Mouse (Mus musculus) cerebellum, adult 8-10 months (tissue): Measurements from ENCODE around the gene Fbxl18.
A peak's percentile ranks its signal among the peaks of the same experiment; 100 is the strongest.
"Not testable (repeated sequence)": the region's sequence is repeated elsewhere in the genome, so short reads cannot be mapped to it uniquely, and the experiment has no call there.

Experiments
- DNase-seq: peaks from one replicate; pipeline ENCODE4 v3.0.0; 2022

The Fbxl18 gene

DNA sequence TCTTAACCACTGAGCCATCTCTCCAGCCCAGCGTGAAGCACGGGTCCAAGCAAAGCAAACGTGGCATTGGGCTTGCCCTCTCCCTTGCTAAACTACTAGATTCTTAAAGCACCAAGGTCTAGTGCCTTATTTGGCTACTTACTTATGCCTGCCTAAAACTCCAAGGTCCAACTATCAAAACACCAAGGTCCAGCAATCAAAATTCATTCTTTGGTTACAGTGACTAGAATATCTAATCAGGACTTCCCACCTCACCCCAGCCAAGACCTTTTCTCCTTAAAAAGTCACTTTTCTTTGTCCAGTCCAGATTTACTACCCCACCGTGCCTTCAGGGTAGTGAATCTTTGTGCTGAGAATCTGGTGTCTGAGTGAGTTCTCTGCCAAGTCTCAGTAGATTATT lies 3.1 kb upstream of the Fbxl18 start:
- DNase-seq = no peak

DNA sequence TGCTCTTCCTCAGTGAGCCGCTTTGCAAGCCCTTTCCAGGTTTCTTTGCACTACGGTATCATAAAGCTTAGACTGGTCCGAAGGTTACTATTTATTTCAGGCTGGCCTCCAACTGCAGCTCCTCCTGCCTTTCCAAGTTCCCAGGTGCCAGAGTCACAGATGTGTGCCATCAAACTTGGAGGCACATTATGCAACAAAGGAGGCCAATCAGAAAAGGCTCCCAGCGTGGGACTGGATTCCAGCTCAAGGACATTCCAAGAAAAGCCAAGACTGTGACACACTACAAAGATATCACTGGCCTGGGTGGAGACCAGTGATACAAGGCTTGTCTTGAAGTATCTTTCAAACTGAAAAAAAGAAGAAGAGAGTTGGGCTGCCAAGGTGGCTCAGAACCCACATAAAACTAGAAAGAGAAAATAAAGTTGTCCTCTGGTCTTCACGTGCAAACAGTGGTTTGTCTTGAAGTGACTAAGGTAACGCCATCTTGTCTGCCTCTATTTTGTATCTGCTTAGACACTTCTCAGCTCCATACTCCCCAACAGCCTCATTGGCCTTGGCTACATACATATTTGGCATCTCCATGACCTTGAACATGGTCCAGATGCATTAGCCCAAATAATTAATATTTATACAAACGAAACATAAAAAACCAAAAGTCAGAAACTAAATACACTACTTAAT lies 2.5 kb upstream of the Fbxl18 start:
- DNase-seq = no peak

DNA sequence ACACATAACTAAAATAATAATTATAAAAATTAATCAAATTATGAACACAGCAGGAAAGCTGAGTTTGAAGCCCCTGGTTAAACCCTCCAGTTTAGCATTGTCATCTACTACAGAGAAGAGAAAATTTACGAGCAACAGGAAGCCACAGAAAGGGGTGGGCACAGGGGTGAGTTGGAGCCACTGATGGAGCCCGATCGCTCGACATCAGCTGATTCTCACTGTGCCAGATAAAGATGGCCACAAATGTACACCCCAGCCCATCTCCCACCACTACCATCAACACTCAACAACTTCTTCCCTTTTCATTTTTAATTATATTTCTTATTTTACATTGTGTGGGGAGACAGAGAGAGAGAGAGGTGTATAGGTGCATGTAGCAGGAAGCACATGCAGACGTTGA lies 1.5 kb upstream of the Fbxl18 start:
- DNase-seq = no peak

DNA sequence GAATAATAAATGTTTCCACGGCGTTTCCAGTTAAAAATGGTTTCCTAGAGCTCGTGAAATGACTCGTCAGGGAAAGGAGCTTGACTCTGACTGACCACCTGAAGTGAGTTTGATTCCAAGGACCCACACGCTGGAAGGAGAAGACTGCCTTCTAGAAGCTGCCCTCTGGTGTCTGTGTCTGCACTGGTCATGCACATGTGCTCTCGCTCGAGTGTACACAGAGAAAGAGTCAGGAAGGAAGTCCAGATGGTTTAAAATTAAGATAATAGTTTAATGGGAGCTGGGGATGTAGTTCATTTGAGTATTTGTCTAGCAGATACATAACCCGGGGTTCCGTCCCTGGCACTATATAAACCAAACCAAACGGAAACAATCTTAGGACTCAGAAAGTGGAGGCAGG lies 971 bp upstream of the Fbxl18 start:
- DNase-seq = no peak

DNA sequence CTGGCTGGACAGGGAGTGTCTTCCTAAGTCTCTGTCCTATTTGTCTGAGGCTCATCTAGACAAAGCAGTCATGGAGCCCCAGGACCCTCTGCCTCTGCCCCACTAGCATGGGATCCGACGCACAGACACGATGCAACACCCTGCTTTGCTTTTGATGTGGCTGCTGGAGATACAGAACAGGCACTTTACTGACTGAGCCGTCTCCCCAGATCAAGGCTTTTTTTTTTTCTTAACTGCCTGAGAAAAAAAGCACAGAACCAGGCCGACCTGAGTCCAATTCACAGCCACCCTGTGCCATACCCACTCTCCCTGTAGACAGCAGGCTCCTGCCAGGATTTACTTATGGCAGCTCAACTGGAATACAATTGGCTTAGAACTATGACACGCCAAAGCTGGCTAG lies 3.8 kb downstream of the Fbxl18 start:
- no peak for DNase-seq

DNA sequence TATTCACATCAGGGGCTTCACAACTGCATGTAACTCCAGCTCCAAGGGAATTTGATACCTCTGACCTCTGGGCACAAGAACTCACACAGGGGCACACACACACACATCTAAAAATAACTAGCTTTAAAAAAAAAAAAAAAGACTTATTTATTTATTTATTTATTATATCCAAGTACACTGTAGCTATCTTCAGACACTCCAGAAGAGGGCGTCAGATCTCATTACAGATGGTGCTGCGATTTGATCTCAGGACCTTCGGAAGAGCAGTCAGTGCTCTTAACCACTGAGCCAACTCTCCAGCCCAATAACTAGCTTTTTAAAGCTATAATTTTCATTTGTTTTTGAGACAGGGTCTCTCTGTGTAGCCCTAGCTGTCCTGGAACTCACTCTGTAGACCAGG lies 7.7 kb downstream of the Fbxl18 start:
- not testable (repeated sequence) for DNase-seq

DNA sequence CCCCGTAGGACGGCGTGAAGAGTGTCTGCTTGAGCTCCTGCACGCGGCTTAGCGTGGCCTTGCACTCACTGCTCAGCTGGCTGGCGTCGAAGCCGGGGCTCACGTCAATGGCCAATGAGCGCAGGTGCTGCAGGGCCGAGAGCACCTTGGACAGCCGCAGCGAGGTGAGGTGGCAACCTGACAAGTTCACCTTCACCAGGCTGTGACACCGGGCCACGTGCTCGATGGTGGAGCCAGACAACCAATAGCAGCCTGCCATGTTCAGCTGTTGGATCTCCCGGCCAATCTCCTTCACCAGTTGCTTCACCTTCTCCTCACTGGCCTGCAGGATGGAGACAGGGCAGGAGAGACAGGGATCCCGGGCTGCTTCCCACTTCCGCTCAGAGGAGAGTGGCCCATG lies 8.5 kb downstream of the Fbxl18 start:
- no peak for DNase-seq

DNA sequence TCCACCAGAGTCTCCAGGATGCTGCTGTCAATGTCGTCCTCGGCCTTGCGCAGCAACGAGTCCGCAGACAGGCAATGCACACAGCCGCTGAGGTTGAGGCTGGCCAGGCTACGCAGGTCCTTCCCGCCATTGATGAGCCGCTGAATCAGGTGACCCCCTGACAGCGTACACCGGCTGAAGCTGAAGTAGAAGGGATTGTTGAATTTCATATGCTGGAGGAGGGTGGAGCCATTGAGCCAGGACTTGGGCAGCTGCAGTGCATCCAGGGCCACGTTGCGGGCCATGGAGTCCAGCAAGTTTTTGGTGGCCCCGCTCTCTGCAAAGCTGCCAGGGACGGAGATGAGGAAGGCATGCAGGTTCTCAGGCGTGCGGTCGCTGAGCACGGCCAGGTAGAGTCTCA lies 9.0 kb downstream of the Fbxl18 start:
- DNase-seq = no peak

DNA sequence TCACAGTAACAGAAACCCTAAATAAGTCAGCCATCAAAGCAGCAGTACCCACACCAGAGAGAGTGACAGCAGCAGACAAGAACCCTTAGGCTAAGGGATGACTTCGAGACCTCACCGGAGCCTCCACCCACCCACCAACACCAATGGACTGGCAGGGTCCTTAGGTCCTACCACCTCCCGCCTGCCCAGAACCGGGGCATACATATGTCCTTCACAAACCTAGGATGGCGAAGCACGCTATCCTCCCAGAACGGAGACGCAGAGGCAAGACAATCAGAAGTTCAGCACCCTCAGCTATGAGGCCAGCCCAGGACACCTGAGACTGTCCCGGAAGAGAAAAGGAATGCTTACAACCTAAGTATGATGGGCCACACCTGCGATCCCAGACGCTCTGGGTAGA lies 12.8 kb downstream of the Fbxl18 start:
- no peak for DNase-seq

DNA sequence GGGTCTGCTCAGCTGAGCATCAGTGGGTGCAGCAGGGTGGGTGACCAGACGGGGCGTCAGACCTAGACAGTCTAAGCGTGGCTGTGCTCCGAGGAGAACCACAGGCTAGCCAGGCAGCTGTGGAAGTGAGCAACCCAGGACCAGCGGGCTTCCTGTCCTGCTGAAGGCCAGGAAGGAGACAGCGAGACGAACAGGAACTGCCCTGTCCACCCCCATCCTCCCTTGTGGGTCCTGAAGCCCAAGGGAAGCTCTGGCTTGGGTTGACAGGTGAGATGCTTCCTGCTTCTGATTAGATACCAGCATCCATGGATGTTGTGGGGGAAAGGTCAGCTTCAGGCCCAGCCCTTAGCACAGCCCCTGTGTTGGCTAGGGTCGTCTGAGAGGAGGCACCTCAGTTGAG lies 13.3 kb downstream of the Fbxl18 start:
- no peak for DNase-seq

DNA sequence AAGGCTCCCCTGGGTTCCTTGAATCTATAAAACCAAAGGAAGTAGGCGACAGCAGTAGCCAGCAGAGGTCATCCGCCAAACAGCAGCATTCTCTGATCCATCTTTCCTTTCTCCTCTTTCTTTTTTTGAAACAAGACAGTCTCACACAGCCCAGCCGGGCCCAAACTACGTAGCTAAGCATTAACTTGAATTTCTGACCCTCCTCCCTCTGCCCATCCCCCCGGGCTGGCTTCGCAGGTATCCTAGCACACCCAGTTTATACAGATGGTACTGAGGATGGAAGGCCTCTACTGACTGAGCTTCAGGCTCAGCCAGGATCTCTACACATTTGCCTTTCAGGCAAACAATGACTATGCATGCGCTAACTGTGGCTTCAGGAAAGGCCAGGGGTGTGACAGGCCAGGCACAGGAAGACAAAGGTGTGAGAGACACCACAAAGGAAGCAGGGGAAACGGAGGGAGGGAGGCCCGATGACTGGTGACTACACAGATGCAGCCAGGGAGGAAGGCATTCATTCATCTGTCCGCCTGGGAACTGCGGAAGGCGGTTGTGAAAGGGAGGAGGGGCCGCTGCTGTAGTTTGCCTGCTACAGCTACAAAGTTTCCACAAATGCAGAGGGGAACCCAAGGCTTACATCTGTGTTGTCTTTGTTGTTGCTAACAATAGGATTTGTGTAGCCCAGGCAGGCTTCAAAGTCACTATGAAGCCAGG lies 14.3 kb downstream of the Fbxl18 start:
- DNase-seq = no peak

DNA sequence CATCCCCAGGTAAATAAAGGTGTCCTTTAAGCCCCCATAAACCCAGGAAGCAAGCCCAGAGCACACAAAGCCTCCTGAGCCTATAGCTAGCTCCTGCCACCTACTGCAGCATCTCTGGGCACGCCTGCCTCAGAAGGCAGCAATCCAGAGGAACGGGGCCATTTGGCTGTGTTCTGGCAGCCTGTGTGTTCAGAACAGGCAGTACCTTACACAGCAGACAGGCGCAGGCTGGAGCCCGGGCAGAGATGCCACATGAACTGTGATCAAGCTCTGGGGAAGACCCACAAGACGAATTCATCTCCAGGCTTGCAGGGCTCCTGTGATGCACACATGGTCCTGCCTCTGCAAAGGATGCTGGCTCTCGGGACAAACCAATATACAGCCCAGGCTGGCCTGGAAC lies 15.0 kb downstream of the Fbxl18 start:
- peak; percentile 69 for DNase-seq

DNA sequence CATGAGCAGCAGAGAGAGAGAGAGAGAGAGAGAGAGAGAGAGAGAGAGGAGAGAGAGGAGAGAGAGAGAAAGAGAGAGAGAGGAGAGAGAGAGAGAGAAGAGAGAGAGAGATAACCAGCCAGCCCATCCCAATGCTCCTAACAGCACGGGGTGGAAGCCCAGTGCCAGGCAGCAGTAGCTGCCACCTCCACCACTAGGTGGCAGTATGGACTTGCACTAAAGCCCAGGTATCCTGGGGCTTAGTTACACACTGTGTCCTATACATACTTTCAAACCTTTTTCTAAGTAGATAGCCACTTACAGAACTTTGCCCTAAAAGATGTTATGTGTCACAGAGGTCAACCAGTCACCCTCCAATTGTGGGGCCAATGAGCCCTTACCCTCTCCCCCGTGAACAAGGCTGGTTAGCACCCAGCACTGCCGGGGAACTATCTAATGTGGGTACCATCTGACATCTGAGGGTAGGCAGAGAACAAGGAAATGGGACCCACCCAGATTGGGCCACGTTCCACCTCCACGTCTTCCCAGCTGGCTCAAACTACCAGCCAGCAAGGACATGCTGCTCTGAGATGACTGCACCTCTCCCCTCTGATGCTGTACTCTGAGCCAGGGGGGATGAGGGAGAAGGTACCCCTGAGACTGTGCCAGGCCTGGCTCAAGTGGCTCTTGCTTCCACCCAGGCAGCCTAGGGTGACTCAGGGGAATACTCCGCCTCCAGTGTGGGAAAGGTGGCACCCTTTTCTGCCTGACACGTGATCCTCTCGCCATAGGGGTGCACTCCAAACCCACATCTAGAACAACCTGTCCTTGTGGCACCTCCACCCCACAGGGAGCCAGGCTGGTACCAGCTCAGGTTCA lies 15.7 kb downstream of the Fbxl18 start:
- DNase-seq = peak; percentile 84

DNA sequence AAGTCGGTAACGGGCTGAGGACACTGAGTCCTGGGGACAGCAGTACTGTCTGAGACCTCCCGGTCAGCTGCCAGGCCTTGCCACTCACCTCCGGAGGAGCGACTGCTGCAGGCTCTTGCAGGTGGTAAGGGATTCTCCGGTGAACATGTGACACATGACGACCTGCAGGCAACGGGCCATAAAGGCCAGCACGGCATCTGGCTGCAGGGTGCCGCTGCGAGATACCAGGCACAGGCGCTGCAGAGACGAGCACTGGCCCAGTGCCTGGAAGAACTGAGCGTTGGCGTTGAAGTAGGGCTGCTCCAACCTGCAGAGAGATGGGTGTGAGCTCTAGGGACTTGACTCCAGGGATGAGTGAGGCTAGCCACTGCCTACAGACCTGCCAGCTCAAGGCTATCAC lies 16.7 kb downstream of the Fbxl18 start:
- DNase-seq = no peak

DNA sequence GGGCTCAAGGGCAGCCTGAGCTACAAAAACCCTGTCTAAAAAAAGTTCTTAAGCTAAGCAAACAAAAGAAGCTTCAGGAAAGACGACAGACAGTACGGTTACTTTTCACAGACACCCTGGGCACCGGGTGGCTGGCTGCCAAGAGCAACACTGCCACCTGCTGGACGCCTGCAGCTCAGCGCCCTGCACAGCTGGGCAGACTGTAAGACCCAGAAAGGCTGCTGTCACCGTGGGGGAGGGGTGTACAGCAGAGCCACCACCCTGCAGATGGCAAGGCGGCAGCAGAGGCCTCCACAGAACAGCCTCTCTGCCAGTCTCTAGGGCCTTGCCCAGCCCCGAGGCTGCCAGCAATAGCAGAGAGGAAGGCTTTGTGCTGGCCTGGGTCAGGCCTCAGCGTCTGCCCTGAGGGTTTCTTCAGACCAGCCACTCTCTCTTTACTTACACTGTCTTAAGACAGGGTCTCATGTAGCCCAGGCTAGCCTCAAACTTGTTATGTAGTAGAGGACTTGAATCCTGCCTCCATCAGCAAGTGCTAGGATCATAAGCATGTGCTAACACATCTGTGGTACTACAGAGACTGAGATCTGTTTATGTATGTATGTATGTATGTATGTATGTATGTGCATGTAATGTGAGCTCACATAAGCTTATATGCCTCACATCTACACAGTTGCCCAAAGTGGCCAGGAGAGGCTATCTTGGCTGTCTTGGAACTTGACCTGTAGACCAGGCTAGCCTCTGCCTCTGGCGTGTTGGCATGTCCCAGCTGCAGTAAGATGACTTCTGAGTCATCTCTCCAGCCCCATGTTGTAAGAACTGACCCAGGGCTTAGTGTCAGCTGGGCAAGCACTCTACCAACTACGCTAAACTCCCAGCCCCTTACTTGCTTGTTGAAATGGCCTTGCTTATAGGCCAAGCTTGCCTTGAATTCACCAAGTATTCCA lies 17.6 kb downstream of the Fbxl18 start:
- peak; percentile 81 for DNase-seq

DNA sequence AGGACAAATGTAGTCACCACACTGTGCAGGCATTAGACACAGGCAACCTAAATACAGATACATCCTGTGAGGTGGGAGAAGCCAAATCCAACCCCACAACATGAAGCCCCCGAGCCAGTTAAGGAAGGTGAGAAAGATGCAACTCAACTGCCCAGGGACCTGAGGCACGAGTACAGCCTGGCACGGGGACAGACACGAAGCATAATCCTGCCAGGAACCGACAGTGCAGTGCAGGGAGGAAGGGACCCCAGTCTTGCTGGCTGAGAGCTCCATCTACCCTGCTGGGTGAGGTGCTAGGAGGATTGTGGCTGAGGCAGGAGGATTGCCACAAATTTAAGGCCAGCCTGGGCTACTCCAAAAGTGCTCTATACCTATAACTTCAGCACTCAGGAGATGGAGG lies 18.3 kb downstream of the Fbxl18 start:
- DNase-seq = no peak

DNA sequence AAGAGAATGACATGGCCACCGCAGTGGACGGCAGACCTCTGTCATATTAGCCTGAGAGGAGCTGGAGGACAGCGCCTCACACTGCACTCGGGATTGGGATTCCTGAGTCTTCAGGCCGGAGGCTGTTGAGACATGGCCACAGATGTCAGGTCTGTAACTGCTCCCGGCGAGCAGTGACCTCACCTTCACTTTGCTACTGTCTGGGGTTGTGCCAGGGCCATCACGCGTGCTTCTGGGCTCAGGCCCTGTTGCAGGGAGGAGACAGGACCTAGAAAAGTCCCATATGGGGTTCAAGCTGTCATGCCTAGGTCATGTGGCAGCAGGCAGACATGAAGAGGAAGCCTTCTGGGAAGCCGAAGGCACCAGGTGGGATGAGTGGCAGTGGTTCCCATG lies 19.7 kb downstream of the Fbxl18 start:
- no peak for DNase-seq

DNA sequence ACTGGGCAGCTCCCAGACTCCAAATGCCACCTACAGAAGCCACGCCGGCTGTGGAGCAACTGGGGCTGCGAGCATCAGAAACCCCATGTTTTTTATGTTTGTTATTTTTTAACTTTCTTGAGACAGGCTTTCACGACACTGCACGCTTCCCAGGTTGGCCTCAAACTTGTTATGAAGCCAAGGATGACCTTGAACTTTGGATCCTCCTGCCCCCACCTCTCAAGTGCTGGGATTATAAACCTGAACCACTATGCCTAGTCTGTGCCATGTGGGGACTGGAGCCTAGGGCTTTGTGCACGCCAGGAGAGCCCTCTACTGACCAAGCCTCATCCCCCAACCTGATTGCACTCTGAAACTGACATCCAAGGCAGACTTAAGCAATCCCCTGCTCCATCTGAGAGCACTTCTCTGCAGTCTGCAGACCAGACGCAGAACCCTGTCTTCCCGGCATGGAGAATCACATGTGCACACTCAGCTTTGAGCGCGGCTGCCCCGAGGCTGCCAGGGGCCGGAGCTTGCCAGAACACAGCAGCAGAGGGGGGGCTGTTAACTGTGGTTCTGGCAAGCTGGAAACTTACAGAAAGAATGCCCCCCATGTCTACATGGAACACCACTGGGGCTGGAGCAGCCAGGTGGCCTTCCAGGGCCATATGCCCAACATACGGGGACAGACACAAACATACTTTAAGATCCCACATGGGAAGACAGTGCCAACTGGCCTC lies 20.3 kb downstream of the Fbxl18 start:
- no peak for DNase-seq

DNA sequence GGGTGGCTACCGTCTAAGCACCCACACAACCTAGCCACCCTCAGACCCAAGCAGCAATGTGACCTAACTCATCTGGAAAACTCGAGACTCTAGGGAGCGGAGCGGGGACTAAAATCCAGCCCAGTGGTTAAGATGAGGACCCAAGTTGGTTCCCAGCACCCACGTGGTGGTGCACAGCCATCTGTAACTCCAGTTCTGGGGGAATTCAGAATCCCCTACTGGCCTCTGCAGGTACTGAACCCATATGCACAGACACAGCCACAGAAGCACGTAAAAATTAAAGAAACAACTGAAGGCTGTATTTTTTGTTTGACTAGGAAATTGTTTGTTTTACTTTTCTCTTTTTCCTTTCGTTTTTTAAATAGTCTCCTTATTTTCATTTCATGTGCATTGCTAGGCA lies 21.5 kb downstream of the Fbxl18 start:
- no peak for DNase-seq

DNA sequence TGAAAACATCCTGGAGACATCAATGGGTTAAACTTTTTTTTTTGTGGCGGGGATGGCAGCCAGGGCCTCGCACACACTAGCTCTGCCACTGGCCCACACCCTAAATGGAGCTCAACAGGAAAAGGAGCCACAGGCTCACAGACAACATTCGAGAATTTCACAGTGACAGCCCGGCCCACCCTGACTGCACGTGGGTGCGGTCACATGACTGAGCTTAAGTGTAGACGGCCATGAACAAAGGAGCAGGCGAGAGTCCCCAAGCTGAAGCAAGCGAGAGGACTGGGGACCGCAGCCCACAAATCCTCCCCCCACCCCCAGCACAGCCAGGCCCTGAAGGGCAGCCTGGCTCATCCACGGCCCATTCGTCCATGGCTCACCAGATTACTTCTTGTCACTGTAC lies 23.5 kb downstream of the Fbxl18 start:
- DNase-seq = no peak

DNA sequence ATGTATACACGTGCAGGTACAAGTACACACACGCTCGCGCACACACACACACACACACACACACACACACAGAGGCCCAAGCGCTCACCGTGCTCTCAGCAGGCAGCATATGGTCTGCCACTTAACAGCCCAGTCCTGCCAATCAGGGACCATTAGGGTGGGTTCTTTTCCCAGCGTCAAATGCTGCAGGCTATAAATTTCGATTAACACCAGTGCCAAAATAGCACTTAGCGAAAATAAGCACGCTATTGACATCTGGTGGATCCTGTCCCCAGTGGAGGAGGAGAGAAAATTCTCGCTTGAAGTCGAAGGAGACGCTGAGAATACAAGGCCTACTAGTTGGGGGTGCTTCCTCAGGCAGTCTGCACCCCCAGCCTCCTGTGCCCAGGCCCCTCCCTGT lies 25.8 kb downstream of the Fbxl18 start:
- DNase-seq = no peak

DNA sequence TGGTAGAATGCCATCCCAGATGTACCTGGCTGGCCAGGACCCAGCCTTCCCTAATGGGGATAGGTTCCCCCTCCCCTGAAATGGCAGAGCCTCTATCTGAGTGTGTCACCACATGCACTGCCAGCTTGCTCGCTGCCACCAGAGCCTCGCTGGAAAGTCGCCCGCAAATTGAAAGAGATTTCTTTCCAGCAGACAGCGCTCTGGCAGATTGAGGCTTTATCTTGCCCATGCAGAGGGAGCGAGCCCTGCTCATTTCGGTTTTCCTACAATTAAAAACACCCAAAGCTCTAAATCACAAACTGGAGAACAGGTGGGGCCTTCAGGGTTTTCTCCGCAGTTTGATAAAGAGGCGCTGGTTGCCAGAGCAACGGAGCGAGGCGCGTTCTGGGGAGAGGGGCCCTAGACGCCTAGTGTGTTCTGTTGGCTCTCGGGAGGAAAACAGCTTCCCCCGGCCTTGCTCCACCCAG lies 37.4 kb downstream of the Fbxl18 start:
- DNase-seq = peak; percentile 63
